Mouse (Mus musculus): ENCODE measurements around the gene Rdh12. TPM values are rescaled to one million over a fixed set of nuclear protein-coding genes. Genes with fewer than 3 reads are reported as not detected.

Gene Rdh12
- total and polyA plus RNA-seq, 3 experiments, result 0.27 TPM; not detected in 2

GRCm38 (mm10) chr12:79192193-79192592, 16.5 kb upstream of the Rdh12 start, which contains the start of gene Rdh11:
Rdh11 (minus strand) TSS chr12:79192293.
- H3K27me3 ChIP-seq (ENCODE audit: insufficient read depth, low read length), result 0 out of 2 replicates have a peak, but pooled peaks cover 5% of the 10 kb centered on the region
- H3K4me3 ChIP-seq (ENCODE audit: low read depth, low read length), result peak within 1 kb of the TSS; percentile 72
- peaks cover 31% of the 10 kb centered on the region for H3K36me3 ChIP-seq (replicated peaks)
- H3K4me1 ChIP-seq (ENCODE audit: insufficient read depth, low read depth, low read length), result peaks cover 35% of the 10 kb centered on the region
- ATAC-seq (ENCODE audit: extremely low read depth, insufficient number of reproducible peaks, low FRiP score, poor library complexity, severe bottlenecking), result no peak
- DNase-seq (ENCODE audit: low spot score), result no peak
- no peaks in the 10 kb centered on the region for H3K9me3 ChIP-seq (replicated peaks)
- TF ChIP-seq TAL1 (conservative IDR thresholded peaks at IDR 0.05; ENCODE audit: low read depth, low read length), result no peak

DNA sequence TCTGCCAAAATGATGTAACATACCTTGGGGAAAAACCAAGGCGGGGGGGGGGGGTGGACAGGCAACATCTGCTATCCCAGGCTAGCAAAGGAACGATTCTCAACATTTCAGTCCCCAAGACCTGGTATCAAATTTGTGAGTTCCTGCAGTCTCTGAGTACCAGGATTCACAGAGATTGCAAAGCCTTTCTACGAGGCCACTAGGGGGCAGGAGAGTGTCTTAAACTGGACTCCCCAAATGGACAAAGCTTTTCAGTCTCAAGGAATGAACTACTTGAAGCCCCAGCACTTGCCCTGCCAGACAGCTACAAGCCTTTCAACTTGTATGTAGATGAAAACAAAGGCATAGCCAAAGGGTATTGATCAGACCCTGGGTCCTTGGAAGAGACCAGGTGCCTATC, 15.3 kb upstream of the Rdh12 start:
- DNase-seq (ENCODE audit: low spot score), result peak; percentile 52
- H3K4me1 ChIP-seq (ENCODE audit: insufficient read depth, low read depth, low read length), result peaks cover 31% of the 10 kb centered on the region
- ATAC-seq (ENCODE audit: extremely low read depth, insufficient number of reproducible peaks, low FRiP score, poor library complexity, severe bottlenecking), result no peak
- H3K27me3 ChIP-seq (ENCODE audit: insufficient read depth, low read length), result peaks cover 8% of the 10 kb centered on the region; the same call in 1 of the 2 replicates
- H3K9me3 ChIP-seq (replicated peaks), result no peaks in the 10 kb centered on the region
- no peak overlapping the region for H3K4me3 ChIP-seq (ENCODE audit: low read depth, low read length)
- peaks cover 18% of the 10 kb centered on the region for H3K36me3 ChIP-seq (replicated peaks)
- no peak for TF ChIP-seq POLR2AphosphoS5 (IDR thresholded peaks at IDR 0.05; ENCODE audit: insufficient replicate concordance, low read depth, low read length)
- no peak for TF ChIP-seq GATA2 (IDR thresholded peaks at IDR 0.05; ENCODE audit: borderline replicate concordance, low read depth, low read length)
- peak; percentile 86 for TF ChIP-seq CTCF (IDR thresholded peaks at IDR 0.05; ENCODE audit: low read depth, low read length)
- no peak for TF ChIP-seq GATA1 (IDR thresholded peaks at IDR 0.05; ENCODE audit: borderline replicate concordance, low read length)
- no peak for TF ChIP-seq TAL1 (conservative IDR thresholded peaks at IDR 0.05; ENCODE audit: low read depth, low read length)

DNA sequence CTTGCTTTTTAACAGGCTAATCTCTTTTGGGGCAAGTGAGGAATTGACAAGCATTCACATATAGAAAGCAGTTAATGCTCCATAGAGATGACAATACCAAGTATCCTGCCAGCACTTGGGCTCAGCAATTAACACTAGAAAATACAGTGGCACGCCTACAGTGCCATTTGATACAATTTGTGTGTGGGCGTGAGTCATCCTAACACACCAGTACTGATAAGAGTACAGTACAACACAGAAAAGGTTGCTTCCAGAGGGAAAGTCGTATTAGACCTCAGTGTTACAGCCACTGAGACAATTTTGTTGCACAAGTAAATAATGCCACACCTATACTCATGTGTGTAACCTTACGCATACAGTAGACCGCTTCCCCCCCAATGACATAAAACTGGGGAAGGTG, 11.6 kb upstream of the Rdh12 start:
- H3K4me3 ChIP-seq (ENCODE audit: low read depth, low read length), result no peak overlapping the region
- ATAC-seq (ENCODE audit: extremely low read depth, insufficient number of reproducible peaks, low FRiP score, poor library complexity, severe bottlenecking), result no peak

GRCm38 (mm10) chr12:79201882-79202281, 6.8 kb upstream of the Rdh12 start:
- Histone ChIP-seq H3K4me1 (ENCODE audit: insufficient read depth, low read depth, low read length) (peaks cover 4% of the 10 kb centered on the region; the same call in 1 of the 2 replicates), H3K27me3 (ENCODE audit: insufficient read depth, low read length) (peaks cover 24% of the 10 kb centered on the region), H3K36me3 (replicated peaks) (no peaks in the 10 kb centered on the region), H3K4me3 (ENCODE audit: low read depth, low read length) (no peak overlapping the region), H3K9me3 (replicated peaks) (no peaks in the 10 kb centered on the region)
- ATAC-seq (ENCODE audit: extremely low read depth, insufficient number of reproducible peaks, low FRiP score, poor library complexity, severe bottlenecking) (no peak), DNase-seq (ENCODE audit: low spot score) (no peak)
- TF ChIP-seq POLR2AphosphoS5 (IDR thresholded peaks at IDR 0.05; ENCODE audit: insufficient replicate concordance, low read depth, low read length), result no peak
- no peak for TF ChIP-seq GATA1 (IDR thresholded peaks at IDR 0.05; ENCODE audit: borderline replicate concordance, low read length)
- no peak for TF ChIP-seq TAL1 (conservative IDR thresholded peaks at IDR 0.05; ENCODE audit: low read depth, low read length)
- no peak for TF ChIP-seq GATA2 (IDR thresholded peaks at IDR 0.05; ENCODE audit: borderline replicate concordance, low read depth, low read length)
- no peak for TF ChIP-seq CTCF (IDR thresholded peaks at IDR 0.05; ENCODE audit: low read depth, low read length)

More for the DNA sequence above, 11.6 kb upstream of the Rdh12 start:
- Histone ChIP-seq H3K27me3 (ENCODE audit: insufficient read depth, low read length) (peaks cover 15% of the 10 kb centered on the region), H3K9me3 (replicated peaks) (no peaks in the 10 kb centered on the region), H3K36me3 (replicated peaks) (no peaks in the 10 kb centered on the region), H3K4me1 (ENCODE audit: insufficient read depth, low read depth, low read length) (peaks cover 4% of the 10 kb centered on the region)
- TF ChIP-seq CTCF (IDR thresholded peaks at IDR 0.05; ENCODE audit: low read depth, low read length) (no peak), TAL1 (conservative IDR thresholded peaks at IDR 0.05; ENCODE audit: low read depth, low read length) (no peak), GATA2 (IDR thresholded peaks at IDR 0.05; ENCODE audit: borderline replicate concordance, low read depth, low read length) (no peak), POLR2AphosphoS5 (IDR thresholded peaks at IDR 0.05; ENCODE audit: insufficient replicate concordance, low read depth, low read length) (no peak), GATA1 (IDR thresholded peaks at IDR 0.05; ENCODE audit: borderline replicate concordance, low read length) (no peak)
- no peak for DNase-seq (ENCODE audit: low spot score)

DNA sequence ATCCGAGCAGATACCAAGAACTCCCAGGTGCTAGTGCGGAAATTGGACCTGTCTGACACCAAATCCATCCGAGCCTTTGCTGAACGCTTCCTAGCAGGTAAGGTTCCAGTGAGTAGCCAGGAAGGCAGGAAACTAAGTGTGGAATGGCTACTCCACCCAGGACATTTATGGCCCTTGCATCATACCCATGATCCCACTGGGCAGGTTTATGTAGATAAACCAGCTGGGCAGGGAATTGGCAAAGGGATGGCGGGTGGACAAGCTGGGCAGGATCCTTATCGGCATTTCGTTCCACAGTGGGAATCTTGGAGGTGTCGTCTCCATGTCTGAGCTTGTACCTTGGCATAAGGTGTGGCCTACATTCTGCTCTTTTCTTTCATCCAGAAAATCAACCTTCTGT, 2.7 kb downstream of the Rdh12 start:
- DNase-seq (ENCODE audit: low spot score) (no peak), ATAC-seq (ENCODE audit: extremely low read depth, insufficient number of reproducible peaks, low FRiP score, poor library complexity, severe bottlenecking) (no peak)
- Histone ChIP-seq H3K9me3 (replicated peaks) (no peaks in the 10 kb centered on the region), H3K27me3 (ENCODE audit: insufficient read depth, low read length) (peaks cover 58% of the 10 kb centered on the region), H3K4me1 (ENCODE audit: insufficient read depth, low read depth, low read length) (peaks cover 6% of the 10 kb centered on the region; the same call in 1 of the 2 replicates), H3K4me3 (ENCODE audit: low read depth, low read length) (no peak overlapping the region), H3K36me3 (replicated peaks) (no peaks in the 10 kb centered on the region)
- TF ChIP-seq CTCF (IDR thresholded peaks at IDR 0.05; ENCODE audit: low read depth, low read length), result no peak
- no peak for TF ChIP-seq GATA2 (IDR thresholded peaks at IDR 0.05; ENCODE audit: borderline replicate concordance, low read depth, low read length)
- no peak for TF ChIP-seq TAL1 (conservative IDR thresholded peaks at IDR 0.05; ENCODE audit: low read depth, low read length)
- no peak for TF ChIP-seq GATA1 (IDR thresholded peaks at IDR 0.05; ENCODE audit: borderline replicate concordance, low read length)

GRCm38 (mm10) chr12:79217511-79217910, 8.8 kb downstream of the Rdh12 start:
- DNase-seq (ENCODE audit: low spot score), result no peak
- no peak for ATAC-seq (ENCODE audit: extremely low read depth, insufficient number of reproducible peaks, low FRiP score, poor library complexity, severe bottlenecking)
- no peak overlapping the region for H3K4me3 ChIP-seq (ENCODE audit: low read depth, low read length)
- no peak for TF ChIP-seq CTCF (IDR thresholded peaks at IDR 0.05; ENCODE audit: low read depth, low read length)
- H3K4me1 ChIP-seq (ENCODE audit: insufficient read depth, low read depth, low read length), result no peaks in the 10 kb centered on the region
- no peaks in the 10 kb centered on the region for H3K36me3 ChIP-seq (replicated peaks)
- H3K9me3 ChIP-seq (replicated peaks), result no peaks in the 10 kb centered on the region
- H3K27me3 ChIP-seq (ENCODE audit: insufficient read depth, low read length), result peaks cover 65% of the 10 kb centered on the region

GRCm38 (mm10) chr12:79235485-79236080, 26.9 kb downstream of the Rdh12 start:
- no peak for ATAC-seq (ENCODE audit: extremely low read depth, insufficient number of reproducible peaks, low FRiP score, poor library complexity, severe bottlenecking)
- Histone ChIP-seq H3K4me1 (ENCODE audit: insufficient read depth, low read depth, low read length) (no peaks in the 10 kb centered on the region), H3K36me3 (replicated peaks) (peaks cover 81% of the 10 kb centered on the region), H3K9me3 (replicated peaks) (no peaks in the 10 kb centered on the region), H3K27me3 (ENCODE audit: insufficient read depth, low read length) (no peaks in the 10 kb centered on the region), H3K4me3 (ENCODE audit: low read depth, low read length) (no peak overlapping the region)
- no peak for DNase-seq (ENCODE audit: low spot score)
- TF ChIP-seq GATA2 (IDR thresholded peaks at IDR 0.05; ENCODE audit: borderline replicate concordance, low read depth, low read length) (no peak), CTCF (IDR thresholded peaks at IDR 0.05; ENCODE audit: low read depth, low read length) (no peak), TAL1 (conservative IDR thresholded peaks at IDR 0.05; ENCODE audit: low read depth, low read length) (no peak), POLR2AphosphoS5 (IDR thresholded peaks at IDR 0.05; ENCODE audit: insufficient replicate concordance, low read depth, low read length) (no peak), GATA1 (IDR thresholded peaks at IDR 0.05; ENCODE audit: borderline replicate concordance, low read length) (no peak)

All from G1E (cell line).